Mouse (Mus musculus): ENCODE measurements at regions not wholly inside any gene's neighbourhood (a gene's known extent, or its start where the extent isn't known, plus 50 kb on each side); places are given as distances from the start of the nearest gene placed in this dataset.

- TF ChIP-seq POLR2A (IDR thresholded peaks at IDR 0.05; ENCODE audit: insufficient read length, low read depth) (no peak), E2F4 (IDR thresholded peaks at IDR 0.05; ENCODE audit: insufficient read depth) (no peak), USF1 (IDR thresholded peaks at IDR 0.05; ENCODE audit: low read depth) (no peak), MYOG (IDR thresholded peaks at IDR 0.05; ENCODE audit: control insufficient read depth in 1 of 3, insufficient read depth in 1 of 3, insufficient read length in 2 of 3, low read depth in 2 of 3) (no peak), POLR2AphosphoS2 (IDR thresholded peaks at IDR 0.05; ENCODE audit: insufficient read length, low read depth) (no peak), MYOD1 (IDR thresholded peaks at IDR 0.05; ENCODE audit: control insufficient read depth in 1 of 3, insufficient read length in 2 of 3, low read depth in 2 of 3) (no peak), CEBPB (IDR thresholded peaks at IDR 0.05; ENCODE audit: insufficient read depth, poor library complexity, severe bottlenecking) (no peak)
These were observed 95.0 kb upstream of the Runx1 start for GRCm38 (mm10) chr16:92920947-92921346.
